Mouse (Mus musculus) central nervous system, embryonic 18 days (tissue): ENCODE data around the gene Alg2. TPM values are rescaled to one million over a fixed set of nuclear protein-coding genes. Genes with fewer than 3 reads are reported as not detected.

Source experiments
- polyA plus RNA-seq: library from polyadenylated mRNA; depleted of rRNA; stranded (reverse); fragments of >200 nt; gene quantifications from 2 replicates; pipeline ENCODE4 v1.2.3, GENCODE M21; 2012; rRNA removed

Gene Alg2
- 139 TPM in 2 replicates for polyA plus RNA-seq

GRCm38 (mm10) chr4:47473968-47474729, at the start of gene Alg2, which contains the start of gene Sec61b:
Gene Alg2, minus strand, starts transcription at chr4:47474333.
Gene Sec61b, plus strand, starts transcription at chr4:47474658.

Other genes with a start within 250 kb of the Alg2 start
- gene Tgfbr1, start 121.1 kb downstream of the Alg2 start, polyA plus RNA-seq: 31.0 and 34.4 TPM in 2 replicates
- 196 and 210 TPM in 2 replicates for gene Sec61b, start 325 bp upstream of the Alg2 start, polyA plus RNA-seq